Mouse (Mus musculus) E14TG2a.4 (cell line): ENCODE measurements at regions not wholly inside any gene's neighbourhood (a gene's known extent, or its start where the extent isn't known, plus 50 kb on each side); places are given as distances from the start of the nearest gene placed in this dataset.

Experiments
- H3K27me3 ChIP-seq: 2 replicates; pipeline ENCODE4 v1.6.1; 2014; ENCODE audit warnings: low read length, control low read depth; ENCODE audit not compliant: insufficient read depth
- H3K36me3 ChIP-seq: 2 replicates; pipeline ENCODE4 v1.6.1; 2014; ENCODE audit warnings: low read length, control low read depth; ENCODE audit not compliant: insufficient read depth
- H3K4me1 ChIP-seq: replicated peaks from 2 replicates; pipeline ENCODE4 v1.6.1; 2014; ENCODE audit warnings: low read depth, low read length, control low read depth
- H3K4me3 ChIP-seq: replicated peaks from 2 replicates; pipeline ENCODE4 v1.5.1; 2014; ENCODE audit warnings: mild to moderate bottlenecking, low read length
- H3K9me3 ChIP-seq: 2 replicates; pipeline ENCODE4 v1.6.1; 2014; ENCODE audit warnings: low read length, control low read depth
- CTCF ChIP-seq: conservative IDR thresholded peaks from 2 replicates; pipeline ENCODE4 v1.5.1; 2014; ENCODE audit warnings: low read length
- NANOG ChIP-seq: IDR thresholded peaks from 2 replicates; pipeline ENCODE4 v1.6.1; 2014; ENCODE audit warnings: borderline replicate concordance, low read length, mixed read lengths
- POU5F1 ChIP-seq: IDR thresholded peaks from 2 replicates; pipeline ENCODE4 v1.6.1; 2014; ENCODE audit warnings: low read length, borderline replicate concordance

GRCm38 (mm10) chr7:36829710-36830109 lies 131.8 kb downstream of the Tshz3 start:
- no peaks in the 10 kb centered on the region for H3K4me1 ChIP-seq
- no peak overlapping the region for H3K4me3 ChIP-seq
- H3K9me3 ChIP-seq: 0 out of 2 replicates have a peak, but pooled peaks cover 2% of the 10 kb centered on the region
- H3K27me3 ChIP-seq: no peaks in the 10 kb centered on the region
- no peak for TF ChIP-seq CTCF
- TF ChIP-seq NANOG: no peak
- TF ChIP-seq POU5F1: no peak
- no peaks in the 10 kb centered on the region for H3K36me3 ChIP-seq

DNA sequence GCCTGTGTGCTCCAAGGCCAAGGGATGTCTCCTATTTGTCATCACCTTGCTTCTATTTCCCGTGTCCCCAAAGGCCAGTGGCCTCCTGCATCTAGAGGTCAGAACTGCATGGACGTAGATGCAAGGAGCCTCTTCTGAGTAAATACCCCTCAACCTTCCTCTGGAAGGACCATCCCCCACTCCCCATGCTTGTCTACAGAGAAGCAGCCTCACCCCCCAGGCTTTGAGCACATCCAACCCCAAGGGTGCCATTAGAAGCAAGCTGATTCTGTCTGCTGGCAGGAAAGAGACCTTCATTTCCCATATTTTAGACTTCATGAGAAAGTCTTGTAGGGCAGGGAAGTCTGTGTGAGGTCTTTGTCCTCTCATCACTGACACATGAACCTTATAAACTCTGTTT lies 132.2 kb downstream of the Tshz3 start:
- Histone ChIP-seq H3K4me3 (no peak overlapping the region), H3K4me1 (no peaks in the 10 kb centered on the region), H3K9me3 (0 out of 2 replicates have a peak, but pooled peaks cover 2% of the 10 kb centered on the region), H3K36me3 (no peaks in the 10 kb centered on the region), H3K27me3 (no peaks in the 10 kb centered on the region)
- TF ChIP-seq POU5F1 (no peak), CTCF (no peak), NANOG (no peak)

- Histone ChIP-seq H3K27me3 (no peaks in the 10 kb centered on the region), H3K36me3 (no peaks in the 10 kb centered on the region), H3K9me3 (no peaks in the 10 kb centered on the region), H3K4me3 (no peak overlapping the region), H3K4me1 (no peaks in the 10 kb centered on the region)
- TF ChIP-seq POU5F1: no peak
- no peak for TF ChIP-seq CTCF
- TF ChIP-seq NANOG: no peak
These were observed 150.4 kb downstream of the Tshz3 start for GRCm38 (mm10) chr7:36848279-36848678.

- H3K27me3 ChIP-seq: no peaks in the 10 kb centered on the region
- TF ChIP-seq CTCF (no peak), POU5F1 (no peak), NANOG (no peak)
- H3K36me3 ChIP-seq: no peaks in the 10 kb centered on the region
- no peaks in the 10 kb centered on the region for H3K9me3 ChIP-seq
- H3K4me3 ChIP-seq: no peak overlapping the region
- no peaks in the 10 kb centered on the region for H3K4me1 ChIP-seq
These were observed 153.5 kb downstream of the Tshz3 start for GRCm38 (mm10) chr7:36851275-36851889.

GRCm38 (mm10) chr7:36854308-36854707 lies 156.4 kb downstream of the Tshz3 start:
- Histone ChIP-seq H3K4me3 (no peak overlapping the region), H3K36me3 (no peaks in the 10 kb centered on the region), H3K9me3 (no peaks in the 10 kb centered on the region), H3K27me3 (no peaks in the 10 kb centered on the region), H3K4me1 (no peaks in the 10 kb centered on the region)
- no peak for TF ChIP-seq POU5F1
- peak; percentile 98 for TF ChIP-seq CTCF

DNA sequence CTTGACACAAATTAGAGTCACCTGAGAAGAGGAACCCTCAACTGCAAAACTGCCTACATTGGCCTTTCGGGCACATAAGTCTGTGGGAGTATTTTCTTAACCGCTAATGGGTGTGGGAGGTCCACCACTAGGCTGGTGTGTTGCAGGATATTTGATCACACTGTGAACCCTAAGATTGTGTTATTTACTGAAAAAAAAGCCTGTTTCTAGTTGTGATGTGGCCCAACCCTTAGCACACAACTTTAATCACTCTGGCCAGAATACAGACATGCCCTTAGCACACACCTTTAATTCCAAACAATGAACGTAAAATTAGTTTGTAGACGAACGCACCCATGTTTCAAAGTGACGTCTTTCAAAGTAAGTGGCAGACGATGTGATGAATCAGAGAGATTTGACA lies 161.5 kb downstream of the Tshz3 start:
- Histone ChIP-seq H3K27me3 (no peaks in the 10 kb centered on the region), H3K9me3 (no peaks in the 10 kb centered on the region), H3K4me1 (0 out of 2 replicates have a peak, but pooled peaks cover 4% of the 10 kb centered on the region), H3K4me3 (no peak overlapping the region), H3K36me3 (no peaks in the 10 kb centered on the region)
- TF ChIP-seq NANOG (no peak), POU5F1 (no peak), CTCF (no peak)

- H3K27me3 ChIP-seq: no peaks in the 10 kb centered on the region
- 0 out of 2 replicates have a peak, but pooled peaks cover 6% of the 10 kb centered on the region for H3K4me1 ChIP-seq
- no peak overlapping the region for H3K4me3 ChIP-seq
- H3K9me3 ChIP-seq: peaks cover 4% of the 10 kb centered on the region; the same call in 1 of the 2 replicates
- TF ChIP-seq POU5F1 (no peak), CTCF (no peak), NANOG (no peak)
- H3K36me3 ChIP-seq: no peaks in the 10 kb centered on the region
These were observed 164.6 kb downstream of the Tshz3 start for GRCm38 (mm10) chr7:36862481-36862880.

DNA sequence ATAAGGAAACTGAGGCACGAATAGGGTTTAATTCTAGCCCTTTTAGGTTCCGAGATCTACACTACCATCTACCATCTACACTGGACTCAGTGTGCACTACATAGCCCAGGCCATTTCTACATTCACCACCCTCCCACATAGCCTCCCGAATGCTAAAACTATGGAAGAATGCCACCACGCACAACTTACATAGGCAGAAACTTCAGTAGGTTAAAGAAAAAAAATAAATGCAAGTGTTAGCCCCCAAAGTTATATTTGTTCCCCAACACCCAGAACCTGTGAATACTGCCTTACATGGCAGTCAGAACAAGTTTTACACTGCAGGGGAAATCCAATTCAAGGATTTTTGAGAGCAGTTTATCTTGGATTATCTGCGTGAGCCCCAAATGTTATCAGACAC lies 165.8 kb downstream of the Tshz3 start:
- no peak for TF ChIP-seq CTCF
- no peak for TF ChIP-seq NANOG
- no peak for TF ChIP-seq POU5F1
- no peaks in the 10 kb centered on the region for H3K36me3 ChIP-seq
- no peaks in the 10 kb centered on the region for H3K27me3 ChIP-seq
- H3K4me3 ChIP-seq: no peak overlapping the region
- H3K4me1 ChIP-seq: 0 out of 2 replicates have a peak, but pooled peaks cover 6% of the 10 kb centered on the region
- H3K9me3 ChIP-seq: peaks cover 9% of the 10 kb centered on the region; the same call in 1 of the 2 replicates

GRCm38 (mm10) chr7:36864675-36865074 lies 166.8 kb downstream of the Tshz3 start:
- Histone ChIP-seq H3K4me3 (no peak overlapping the region), H3K27me3 (no peaks in the 10 kb centered on the region), H3K36me3 (no peaks in the 10 kb centered on the region), H3K4me1 (0 out of 2 replicates have a peak, but pooled peaks cover 6% of the 10 kb centered on the region), H3K9me3 (peaks cover 9% of the 10 kb centered on the region; the same call in 1 of the 2 replicates)
- TF ChIP-seq CTCF (no peak), POU5F1 (no peak), NANOG (no peak)
